Mouse (Mus musculus) testis, postnatal 10 days (tissue): ENCODE results near the gene Atp1b3.
"Not testable (repeated sequence)": the region's sequence is repeated elsewhere in the genome, so short reads cannot be mapped to it uniquely, and the experiment has no call there.

Source experiments
- DNase-seq: peaks from one replicate; pipeline ENCODE4 v3.0.0; 2021; ENCODE audit warnings: low spot score

The Atp1b3 gene

DNA sequence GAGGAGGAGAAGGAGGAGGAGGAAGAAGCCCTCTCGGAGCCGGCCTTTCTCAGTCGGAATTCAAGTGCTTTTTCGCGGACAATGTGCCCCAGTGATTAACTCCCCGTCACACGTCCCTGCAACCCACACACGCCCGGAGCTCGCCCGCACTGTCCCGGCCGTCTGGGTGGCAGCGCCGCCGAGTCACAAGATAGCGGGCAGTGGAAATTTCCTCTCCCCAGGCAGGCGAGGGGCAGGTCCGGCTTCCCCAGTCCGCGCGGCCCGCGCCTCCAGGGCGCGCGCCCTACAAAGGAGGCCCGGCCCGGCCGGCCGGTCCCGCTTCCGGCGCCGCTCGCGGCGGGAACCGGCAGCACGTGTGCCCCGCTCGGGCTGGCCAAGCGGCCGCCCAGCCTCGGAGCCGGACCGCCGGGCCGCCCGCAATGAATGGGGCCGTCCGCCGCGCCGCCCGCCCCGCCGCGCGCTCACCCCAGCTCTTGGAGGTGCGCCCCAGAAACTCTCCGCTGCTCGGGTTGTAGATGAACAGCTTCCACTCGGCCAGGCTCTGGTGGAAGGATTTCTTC is 581 bp downstream of the Atp1b3 start:
- DNase-seq, result peak; percentile 75

DNA sequence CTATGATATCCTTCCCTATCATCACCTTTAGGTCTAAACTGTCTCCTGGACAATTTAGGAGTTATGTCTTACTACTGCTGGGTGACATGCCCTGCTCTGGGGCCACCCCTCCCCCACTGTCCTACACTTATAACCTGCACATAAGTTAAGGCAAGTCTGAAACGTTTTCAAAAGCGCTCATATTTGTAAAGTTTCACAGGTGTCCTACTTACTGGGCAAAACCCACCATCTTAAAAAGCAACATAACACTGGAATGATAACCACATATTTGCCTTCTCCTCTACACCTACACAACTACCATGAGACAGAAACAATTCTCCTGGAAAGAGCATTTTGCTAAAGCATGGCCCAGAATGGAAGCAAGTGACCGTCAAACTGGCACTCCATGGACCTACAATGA is 4.2 kb downstream of the Atp1b3 start:
- no peak for DNase-seq

DNA sequence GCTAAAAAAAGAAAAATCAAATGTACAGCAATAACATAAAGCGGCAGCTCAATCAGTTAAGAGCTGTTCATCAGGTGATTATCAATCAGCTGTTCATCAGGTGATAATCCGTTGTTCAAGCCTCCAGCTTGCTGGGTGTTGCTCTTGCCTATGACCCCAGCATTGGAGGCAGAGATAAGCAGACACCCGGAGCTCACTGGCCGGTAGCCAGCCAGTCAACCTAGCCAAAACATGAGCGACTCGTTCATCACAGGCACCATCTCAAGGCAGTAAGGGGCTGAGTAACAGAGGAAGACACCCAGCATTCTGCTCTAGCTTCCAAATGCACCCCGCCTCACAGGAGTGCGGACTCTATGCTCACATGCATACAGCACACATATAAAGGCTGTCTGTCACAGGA is 10.4 kb downstream of the Atp1b3 start:
- peak; percentile 57 for DNase-seq

DNA sequence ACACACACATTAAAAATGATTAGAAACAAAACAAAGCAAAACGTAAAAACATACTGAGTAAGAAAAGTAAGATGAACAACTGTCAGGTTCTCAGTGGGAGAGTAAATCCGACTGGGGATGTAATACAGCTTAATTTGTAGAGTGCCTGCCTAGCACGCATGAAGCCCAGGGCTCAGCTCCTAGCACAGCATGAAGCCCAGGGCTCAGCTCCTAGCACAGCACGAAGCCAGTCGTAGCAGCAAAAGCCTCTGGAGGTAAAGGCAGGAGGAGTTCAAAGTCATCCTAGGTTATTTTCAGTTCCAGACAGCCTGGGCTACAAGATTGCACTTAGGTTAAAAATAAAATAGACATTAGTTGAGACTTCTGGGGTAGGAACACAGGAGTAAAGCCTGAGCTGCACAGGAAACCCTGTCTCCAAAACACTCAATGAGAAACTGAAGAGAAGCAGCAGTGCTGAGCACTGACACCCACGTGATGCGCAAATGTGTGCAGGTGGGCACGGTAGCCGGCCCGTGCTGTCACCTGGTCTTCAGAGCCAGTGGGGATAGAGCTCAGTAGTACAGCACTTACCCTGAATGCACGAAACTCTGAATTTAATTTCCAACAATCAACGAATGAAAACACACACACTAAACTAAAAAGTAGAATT is 11.0 kb downstream of the Atp1b3 start:
- no peak for DNase-seq

DNA sequence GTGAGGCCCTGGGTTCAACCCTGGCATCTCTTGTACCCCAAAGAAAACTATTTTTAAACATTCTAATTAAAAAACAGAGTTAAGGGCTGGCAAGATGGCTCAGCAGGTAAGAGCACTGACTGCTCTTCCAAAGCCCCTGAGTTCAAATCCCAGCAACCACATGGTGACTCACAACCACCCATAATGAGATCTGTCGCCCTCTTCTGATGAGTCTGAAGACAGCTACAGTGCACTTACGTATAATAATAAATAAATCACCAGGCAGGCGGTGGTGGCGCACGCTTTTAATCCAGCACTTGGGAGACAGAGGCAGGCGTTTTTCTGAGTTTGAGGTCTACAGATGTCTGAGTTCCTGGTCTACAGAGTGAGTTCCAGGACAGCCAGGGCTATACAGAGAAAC is 12.5 kb downstream of the Atp1b3 start:
- DNase-seq, result not testable (repeated sequence)

DNA sequence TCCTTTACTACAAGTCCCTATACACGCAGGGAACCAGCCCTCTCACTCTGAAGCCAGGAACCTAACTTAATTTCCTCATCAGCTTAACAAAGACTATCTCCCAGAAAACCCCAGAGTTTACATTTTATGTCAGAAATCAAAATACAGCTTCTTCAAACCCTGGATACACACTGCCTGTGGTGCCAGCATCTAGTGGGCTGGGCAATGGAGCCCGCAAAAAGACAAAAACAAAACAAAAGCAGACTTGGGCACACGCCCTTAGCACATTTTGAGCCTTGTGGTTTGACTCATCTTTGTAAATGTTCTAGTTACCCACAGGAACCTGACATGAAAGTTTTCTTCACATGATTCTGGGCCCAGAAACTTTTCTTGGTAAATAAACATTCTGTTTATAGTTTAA is 13.8 kb downstream of the Atp1b3 start:
- DNase-seq, result no peak

DNA sequence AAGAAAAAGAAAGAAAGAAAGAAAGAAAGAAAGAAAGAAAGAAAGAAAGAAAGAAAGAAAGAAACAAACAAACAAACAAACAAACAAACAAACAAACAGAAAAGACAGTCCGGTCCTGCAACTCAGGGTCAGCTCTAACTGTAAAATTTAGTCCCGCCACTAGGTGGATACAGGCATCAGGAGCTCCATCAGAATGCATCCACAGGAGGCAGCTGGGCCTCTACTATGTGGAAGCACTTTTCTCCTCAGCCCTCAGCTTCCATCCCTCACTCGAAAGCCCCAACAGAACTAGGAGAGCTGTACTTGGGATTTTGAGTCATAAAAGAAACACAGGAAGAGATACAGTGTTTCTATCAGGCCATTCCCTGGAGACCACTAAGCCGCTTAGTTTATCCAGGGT is 14.2 kb downstream of the Atp1b3 start:
- peak; percentile 61 for DNase-seq

DNA sequence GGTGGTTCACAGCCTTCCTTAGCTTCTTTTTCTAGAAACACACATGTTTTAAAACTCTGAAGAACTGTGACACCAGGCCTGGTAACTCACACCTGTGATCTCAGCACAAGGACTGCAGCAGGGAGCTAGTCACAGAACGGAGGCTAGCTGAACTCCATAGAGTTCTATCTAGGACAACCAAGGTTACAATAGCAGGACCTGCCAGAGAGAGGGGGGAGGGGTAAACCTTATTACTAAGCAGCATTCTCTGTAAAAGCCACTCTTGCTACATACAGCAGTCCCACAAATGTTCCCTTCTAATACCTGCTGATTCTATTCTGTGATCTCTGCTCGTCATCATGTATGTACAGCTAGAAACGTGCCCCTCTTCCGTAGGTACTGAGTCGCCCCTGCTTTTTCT is 15.4 kb downstream of the Atp1b3 start:
- DNase-seq, result no peak

DNA sequence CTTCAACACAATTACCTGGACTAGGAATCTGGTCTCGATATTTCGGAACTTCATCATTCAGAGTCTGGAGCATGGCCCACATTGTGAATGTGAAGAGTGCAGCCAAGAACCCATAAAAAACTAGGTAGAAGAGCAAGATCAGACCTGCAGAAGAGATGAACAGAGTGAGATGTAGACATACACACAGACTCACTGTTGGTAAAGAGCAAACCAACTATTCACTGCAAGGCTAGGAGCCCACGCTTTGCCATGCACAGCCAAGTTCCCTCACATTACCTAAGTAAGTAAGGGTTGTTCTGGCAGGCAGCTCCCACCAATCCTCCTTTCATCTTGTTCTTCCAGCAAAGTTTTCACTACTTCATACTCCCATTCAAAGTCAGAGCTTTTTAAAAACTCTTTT is 18.5 kb downstream of the Atp1b3 start:
- no peak for DNase-seq

DNA sequence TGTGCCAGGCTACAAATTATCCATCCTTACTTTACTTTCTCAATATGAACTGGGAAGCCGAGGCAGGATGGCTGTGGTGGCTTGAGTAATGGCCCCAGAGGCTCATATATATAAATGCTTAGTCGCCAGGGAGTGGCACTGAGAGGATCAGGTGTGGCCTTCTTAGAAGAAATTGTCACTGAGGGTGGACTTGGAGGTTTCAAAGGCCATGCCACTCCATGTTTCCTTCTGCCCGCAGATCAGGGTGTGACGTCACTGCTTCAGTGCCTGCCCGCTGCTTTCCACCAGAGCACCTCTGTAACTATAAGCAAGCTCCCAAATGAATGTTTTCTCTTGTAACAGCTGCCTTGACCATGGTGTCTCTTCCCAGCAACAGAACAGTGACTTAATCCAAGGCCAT is 33.1 kb downstream of the Atp1b3 start:
- no peak for DNase-seq

DNA sequence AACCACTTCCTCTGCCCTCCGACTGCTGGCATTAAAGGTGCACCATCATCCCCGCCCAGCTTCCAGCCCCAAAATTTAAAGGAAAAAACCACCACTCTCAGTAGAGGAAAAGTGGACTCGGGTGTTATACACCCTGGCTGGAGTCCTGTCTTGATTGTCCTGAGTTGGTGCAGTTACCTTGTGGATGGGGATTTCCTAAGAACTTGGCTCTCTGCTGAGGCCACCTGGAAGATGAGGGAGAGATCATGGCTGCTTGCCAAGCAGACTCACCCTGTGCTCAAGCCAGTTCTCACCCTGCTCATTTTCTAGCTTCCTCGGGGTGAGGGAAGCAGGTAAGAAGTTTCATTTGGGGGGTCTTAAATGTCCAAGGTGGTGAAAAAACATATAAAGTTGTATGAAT is 36.0 kb downstream of the Atp1b3 start:
- no peak for DNase-seq

DNA sequence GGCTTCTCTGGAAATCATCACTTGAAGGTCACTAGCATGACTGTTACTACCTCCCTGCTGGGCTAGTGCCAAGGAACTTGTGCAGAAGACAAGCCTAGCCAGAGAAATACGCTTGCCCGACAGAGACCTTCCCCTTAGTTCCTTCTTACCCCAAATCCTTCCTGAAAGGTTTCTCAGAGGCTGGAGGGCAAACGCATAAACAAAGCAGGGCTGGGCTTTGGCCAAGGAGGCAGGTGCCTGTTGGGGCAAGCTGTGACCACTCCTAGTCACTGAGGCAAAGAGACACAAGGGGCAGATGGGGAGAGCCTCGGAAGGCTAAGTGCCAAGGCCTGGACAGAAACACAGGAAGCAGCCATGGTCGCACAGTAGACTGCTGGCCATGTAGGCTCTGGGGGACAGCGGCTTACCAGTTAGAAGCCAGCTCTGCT is 37.7 kb downstream of the Atp1b3 start:
- peak; percentile 78 for DNase-seq

DNA sequence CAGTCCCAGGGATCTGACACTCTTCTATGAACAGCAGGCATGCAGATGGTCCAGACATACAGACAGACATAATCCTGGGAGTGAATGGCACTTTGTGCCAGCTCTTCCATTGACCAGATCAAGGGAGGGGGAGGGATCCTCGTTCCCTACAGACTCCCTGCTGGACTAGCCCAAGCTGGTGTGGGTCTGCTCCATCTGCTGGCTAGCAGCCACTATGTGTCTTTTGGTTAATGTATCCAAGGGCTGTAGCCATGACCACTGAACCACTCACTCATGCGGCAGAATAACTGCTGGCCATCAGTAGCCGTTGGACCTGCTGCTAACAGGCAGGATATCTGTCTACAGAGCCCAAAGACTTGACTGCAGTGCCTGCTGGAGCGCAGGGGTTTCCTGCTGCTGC is 39.7 kb downstream of the Atp1b3 start:
- DNase-seq, result no peak

DNA sequence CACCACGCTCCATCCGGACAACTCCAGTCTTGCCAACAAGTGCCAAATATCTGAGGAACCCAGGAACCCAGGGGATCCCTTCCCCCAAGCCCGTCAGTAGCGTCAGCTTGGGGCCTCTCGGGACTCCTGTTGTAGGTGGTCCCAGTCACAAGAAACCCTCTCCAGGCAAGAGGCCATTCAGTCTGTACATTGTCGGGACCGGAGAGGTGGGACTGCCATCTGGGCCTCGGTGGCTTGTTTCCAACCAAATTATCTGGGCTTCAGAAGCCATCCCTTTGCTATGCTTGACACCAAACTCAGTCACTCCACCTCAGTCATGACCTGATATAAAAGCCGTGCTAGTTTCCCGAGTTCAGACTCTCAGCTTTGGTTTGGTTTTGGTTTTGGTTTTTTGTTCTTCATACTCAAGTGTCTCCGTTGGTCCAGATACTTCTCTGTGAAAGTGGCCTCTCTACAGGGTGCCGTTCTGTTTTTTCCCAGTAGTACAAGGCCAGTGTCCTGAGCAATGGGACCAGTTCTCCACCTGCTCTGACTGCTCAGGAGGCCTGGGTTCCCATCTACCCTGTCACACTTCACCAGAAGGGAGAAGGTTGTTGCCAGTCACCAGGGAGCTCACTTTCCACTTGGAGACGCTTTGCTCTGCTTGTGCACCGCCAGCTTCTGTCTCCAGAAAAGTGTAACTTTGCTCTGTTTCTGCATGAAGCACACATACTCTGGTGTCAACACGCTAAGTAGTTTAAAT is 41.7 kb downstream of the Atp1b3 start:
- DNase-seq, result no peak

DNA sequence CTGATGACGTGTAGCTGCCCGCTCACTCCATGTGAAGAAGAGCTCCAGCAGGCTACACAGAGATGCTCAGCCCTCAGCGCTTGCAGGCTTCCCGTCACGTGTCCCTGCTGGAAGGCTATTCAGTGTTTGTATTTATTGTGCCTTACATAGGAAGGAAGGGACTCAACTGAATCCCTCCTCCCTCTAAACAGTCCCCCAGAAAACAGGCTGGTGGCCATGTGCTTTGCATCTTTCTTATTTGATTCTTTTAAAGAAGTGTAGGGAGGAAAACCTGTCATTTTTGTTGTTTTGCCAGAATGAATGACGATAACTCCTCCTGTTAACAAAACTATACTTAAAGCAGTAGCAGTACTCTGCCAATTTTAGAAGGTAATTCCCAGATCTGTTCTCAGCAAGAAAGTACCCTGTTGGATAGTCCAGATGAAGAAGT is 43.7 kb downstream of the Atp1b3 start:
- DNase-seq, result peak; percentile 35

DNA sequence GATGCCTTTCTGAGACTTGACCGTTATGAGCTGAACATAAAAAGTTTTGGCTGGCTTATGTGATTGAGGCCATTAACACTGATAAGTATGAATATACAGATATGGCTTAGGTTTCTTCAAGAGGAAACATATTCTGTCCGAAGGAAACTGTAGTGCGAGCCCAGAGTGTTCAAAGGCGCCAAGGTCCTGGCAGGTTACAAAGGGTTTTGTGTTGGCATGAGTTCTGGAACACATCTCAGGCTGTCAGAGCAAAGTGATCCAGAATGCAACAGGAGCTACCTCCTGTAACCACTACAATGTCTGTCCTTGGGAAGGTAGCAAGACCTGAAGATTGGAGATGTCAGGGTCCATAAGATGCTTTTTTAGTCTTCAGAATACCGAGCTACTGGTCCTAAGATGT is 44.9 kb downstream of the Atp1b3 start:
- DNase-seq, result peak; percentile 36

DNA sequence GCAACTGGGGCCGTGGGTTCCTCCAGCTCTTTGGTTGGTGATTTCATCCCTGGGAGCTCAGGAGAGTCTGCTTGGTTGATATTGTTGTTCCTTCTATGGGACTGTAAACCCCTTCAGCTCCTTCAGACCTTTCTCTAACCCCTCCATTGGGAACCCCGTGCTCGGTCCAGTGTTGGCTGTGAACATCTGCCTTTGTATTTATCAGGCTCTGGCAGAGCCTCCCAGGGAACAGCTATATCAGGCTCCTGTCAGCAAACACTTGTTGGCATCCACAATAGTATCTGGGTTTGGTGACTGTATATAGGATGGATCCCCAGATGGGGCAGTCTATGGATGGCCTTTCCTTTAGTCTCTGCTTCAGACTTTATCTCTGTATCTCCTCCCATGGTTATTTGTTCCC is 52.2 kb downstream of the Atp1b3 start:
- DNase-seq, result peak; percentile 27

DNA sequence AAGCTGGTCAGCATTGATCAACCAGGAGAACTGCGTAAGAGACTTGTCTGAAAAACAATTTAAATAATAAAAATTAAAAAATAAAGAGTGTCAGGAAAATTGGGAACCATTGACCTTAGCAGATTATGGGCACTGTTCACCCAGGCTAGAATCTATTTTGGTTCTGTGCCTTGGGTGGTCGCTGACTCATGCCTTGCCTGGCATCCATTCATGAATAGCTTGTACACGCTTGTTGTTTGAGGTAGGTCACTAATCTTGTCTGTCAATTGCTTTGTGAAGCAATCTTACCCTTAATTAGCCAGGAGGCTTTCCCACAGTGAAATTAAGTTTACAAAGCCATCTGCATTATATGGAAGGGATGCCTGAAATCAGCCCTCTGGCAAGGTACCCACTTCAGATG is 55.4 kb downstream of the Atp1b3 start:
- peak; percentile 11 for DNase-seq

DNA sequence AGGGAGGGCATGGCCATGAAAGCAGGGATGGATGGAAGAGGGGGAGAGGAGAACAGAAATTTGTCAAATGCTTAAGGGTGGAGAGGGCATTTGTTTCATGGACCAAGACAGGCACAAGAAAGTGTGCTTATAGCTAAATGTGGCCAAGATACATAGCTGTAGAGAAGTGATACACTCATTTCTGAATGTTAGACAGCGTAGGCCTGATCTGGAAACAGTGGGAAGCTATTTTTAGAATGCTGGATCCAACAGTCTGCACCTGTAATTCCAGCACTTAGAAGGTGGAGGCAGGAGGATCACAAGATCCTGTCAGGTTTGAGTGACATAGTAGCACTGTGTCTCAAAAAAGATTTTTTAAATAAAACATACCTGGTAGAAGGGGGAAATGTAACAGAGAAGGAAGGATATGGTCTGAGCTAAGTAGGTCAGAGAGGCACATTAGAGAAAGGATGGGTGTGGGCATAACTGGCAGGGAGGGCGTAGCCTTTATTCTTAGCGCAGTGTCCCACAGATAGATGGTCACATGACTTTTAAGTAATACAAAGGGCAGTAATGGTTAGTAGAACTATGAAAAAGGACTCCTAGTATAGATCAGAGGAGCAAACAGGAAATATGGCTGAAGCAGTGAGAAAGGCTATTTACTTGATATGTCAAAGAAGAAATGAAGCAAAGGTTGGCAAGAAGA is 64.8 kb downstream of the Atp1b3 start:
- DNase-seq, result no peak

DNA sequence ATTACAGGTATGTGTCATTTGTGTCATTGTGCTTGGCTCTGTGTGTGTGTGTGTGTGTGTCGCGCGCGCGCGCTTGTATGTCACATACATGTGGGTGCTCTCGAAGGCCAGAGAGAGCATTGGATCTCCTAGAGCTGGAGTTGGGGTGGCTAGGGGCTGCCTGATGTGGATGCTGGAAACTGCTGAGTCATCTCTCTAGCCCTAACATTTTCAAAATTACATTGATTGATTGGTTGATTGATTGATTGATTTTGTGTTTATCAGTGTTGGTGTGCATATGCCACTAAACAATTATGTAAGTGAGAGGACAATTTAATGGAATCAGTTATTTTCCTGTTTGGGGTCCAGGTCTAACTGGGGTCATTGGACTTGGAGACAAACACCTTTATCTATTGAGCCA is 72.1 kb downstream of the Atp1b3 start:
- no peak for DNase-seq

DNA sequence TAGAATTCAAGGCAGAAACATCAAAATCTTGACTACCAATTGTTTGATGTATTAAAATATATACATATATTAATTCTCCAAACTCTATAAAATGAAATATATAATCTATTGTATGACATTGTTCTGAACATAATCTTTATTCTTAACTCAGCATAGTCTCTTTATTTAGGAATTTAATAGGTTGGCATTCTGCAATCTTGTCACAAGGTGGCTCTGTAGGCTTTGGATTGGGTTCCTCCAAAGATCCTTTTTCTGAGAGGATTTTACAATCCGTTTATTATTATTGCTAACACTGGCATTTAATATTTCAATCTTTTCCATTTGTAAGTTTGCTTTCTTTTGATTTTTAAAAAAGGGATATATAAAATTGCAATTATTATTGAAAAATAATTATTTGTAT is 79.3 kb downstream of the Atp1b3 start:
- no peak for DNase-seq
